Mouse (Mus musculus) brain, embryonic 14.5 days (tissue): ENCODE data around the gene Fam189a2. TPM values are rescaled to one million over a fixed set of nuclear protein-coding genes. Genes with fewer than 3 reads are reported as not detected.

ENCODE experiments used
- DNase-seq: peaks from one replicate; pipeline ENCODE4 v3.0.0-alpha.2; 2011; ENCODE audit warnings: low read depth
- CTCF ChIP-seq: fragments of 200-500 bp; IDR thresholded peaks from 2 replicates; pipeline ENCODE4 v1.5.1; 2012; ENCODE audit warnings: inconsistent platforms, mild to moderate bottlenecking, moderate library complexity, borderline replicate concordance; ENCODE audit not compliant: insufficient read depth, insufficient read length; ENCODE audit errors: extremely low read depth
- POLR2A ChIP-seq: fragments of 200-500 bp; IDR thresholded peaks from 2 replicates; pipeline ENCODE4 v1.6.1; 2012; ENCODE audit warnings: mild to moderate bottlenecking, inconsistent platforms, borderline replicate concordance; ENCODE audit not compliant: poor library complexity, insufficient read depth, insufficient read length, severe bottlenecking; ENCODE audit errors: extremely low read depth
- polyA plus RNA-seq: library from polyadenylated mRNA; depleted of rRNA; stranded (reverse); fragments of >200 nt; gene quantifications from 2 replicates; pipeline ENCODE4 v1.2.3, GENCODE M21; 2012; rRNA removed

Gene Fam189a2
- 10.7 and 15.8 TPM in 2 replicates for polyA plus RNA-seq

DNA sequence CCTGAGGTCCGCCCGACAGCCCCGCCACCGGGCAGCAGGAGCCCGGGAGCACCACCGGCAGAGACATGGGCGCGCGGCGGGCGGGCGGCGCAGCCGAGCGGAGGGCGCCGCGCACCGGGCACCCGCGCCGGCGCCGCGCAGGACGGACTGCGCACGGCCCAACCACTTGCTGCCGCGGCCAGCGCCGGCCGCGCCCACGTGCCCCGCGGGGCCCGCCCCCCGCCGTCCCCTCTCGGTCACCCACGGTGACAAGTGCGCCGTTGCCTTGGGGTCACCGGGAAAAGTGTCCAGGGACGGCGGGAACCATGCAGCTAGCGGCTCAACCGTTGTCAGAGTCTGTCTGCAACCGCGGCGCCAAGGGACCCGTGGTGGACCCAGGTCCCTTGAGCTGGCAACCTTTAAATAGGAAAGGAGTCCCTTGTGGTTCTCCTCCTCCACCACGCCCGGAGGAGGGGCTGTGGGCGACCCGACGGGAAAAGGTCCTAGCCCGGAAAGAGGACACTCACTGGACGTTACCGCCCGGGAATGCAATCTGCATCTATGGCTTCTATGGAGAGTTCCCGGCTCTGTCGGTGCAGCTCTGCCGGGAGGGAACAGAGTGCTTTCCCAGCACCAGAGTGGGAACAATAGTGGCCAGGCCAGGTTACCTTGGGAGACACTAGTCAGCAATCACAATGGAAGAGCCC, at the start of gene Fam189a2:
Gene Fam189a2, minus strand, starts transcription at position 149 of the 686 bp plus-strand sequence.
- TF ChIP-seq CTCF, result no peak
- no peak for TF ChIP-seq POLR2A
- peak; percentile 58 for DNase-seq

DNA sequence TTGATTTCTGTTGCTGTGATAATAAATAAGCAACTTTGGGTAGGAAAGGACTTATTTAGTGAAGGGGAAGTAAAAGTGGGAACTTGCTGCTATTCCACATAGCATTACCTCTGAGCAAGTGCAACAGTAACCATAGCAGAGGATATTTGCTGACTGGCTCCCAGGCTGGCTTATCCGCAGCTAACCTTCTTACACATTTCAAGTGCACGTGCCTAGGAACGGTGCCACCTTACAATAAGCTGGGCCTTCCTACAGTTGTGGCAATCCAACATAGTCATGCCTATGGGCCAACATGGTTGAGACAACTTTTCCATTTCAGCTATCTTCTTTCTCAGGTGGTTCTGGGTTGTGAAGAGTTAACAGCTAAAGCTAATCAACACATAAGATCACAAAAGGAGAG, 46.8 kb upstream of the Fam189a2 start:
- no peak for DNase-seq
- TF ChIP-seq CTCF (no peak), POLR2A (no peak)

DNA sequence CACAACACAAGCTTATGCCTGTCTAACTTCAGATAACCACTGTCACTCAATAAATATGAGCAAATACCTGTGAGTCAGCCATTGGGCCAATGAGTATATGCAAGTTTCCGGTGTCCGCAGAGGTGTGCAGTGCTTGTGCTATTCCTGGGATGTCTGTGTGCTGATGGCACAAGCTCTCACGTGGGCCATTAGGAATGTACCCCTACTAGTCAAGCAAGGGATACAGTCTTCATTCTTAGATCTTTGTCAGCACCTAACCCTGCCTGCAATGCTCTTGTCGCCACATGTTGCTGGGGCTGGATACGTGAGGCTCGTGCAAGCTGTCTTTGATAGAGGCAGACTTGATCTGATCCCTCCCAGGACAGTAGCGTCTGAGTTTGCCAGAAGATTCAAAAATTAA, 45.7 kb upstream of the Fam189a2 start:
- TF ChIP-seq POLR2A, result no peak
- TF ChIP-seq CTCF, result no peak
- DNase-seq, result no peak

DNA sequence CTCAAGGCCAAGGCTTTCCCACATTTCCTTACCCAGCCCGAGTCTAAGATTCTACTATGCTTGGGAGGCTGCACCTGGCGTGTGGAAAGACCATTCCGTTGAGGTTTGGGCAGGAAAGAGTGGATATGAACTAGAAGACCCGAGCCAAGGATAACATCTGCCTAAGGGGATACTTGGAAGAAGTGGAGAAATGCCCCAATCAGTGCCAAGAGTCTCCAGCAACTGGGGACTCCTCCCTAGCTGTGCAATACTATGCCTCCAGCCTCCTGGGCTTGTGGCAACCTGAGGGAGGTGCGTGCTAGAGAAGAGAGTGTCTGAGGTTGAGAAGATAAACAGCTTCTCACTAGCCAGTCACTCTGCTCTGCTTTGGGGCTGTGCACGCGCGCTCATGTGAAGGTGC, 45.1 kb upstream of the Fam189a2 start:
- TF ChIP-seq POLR2A, result no peak
- TF ChIP-seq CTCF, result no peak
- DNase-seq, result no peak

DNA sequence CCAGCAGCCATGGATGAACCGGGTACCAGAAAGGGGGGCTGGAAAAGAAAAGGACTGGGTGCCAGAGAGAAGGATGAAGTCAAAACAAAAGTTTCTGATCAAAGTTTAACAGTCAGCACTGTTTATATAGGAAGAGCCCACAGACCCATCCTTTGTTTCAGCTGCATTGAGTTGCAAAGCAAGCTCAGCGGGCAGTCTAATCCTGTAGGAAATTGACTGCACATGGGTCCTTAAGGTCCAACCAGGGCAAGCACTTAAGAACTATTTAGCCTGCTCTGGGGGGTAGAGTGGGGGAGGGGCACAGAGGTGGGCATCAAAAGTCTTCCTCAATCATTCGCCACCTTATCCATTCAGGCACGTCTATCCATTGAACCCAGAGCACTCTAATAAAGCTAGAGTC, 42.3 kb upstream of the Fam189a2 start:
- TF ChIP-seq CTCF, result no peak
- TF ChIP-seq POLR2A, result no peak
- no peak for DNase-seq

DNA sequence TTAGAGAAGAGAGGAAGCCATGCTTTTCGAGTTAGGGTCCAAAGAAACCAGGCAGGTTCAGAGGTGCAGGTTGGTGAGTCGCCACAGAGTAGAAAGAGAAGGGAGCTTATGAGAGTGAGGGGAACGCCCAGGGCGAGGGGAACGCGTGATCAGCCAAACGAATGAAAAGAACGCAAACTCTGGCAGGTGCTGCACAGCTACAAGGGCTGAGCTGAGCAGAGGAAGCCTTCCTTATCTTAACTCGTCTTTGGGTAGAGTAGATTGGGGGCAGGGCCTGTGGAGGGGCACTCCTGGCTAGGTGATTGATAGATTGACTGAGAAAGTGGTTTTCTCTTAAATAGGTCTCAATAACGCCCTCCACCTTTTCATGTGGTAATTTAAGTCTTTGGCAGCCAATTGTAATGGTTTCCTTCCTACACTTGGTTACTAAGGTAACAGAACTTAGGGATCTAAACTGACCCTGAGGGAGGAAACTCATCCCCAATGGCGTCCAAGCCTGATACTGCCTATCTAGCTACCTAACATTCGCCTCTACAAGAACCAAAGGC, 33.6 kb upstream of the Fam189a2 start:
- DNase-seq, result no peak
- no peak for TF ChIP-seq CTCF
- TF ChIP-seq POLR2A, result no peak

DNA sequence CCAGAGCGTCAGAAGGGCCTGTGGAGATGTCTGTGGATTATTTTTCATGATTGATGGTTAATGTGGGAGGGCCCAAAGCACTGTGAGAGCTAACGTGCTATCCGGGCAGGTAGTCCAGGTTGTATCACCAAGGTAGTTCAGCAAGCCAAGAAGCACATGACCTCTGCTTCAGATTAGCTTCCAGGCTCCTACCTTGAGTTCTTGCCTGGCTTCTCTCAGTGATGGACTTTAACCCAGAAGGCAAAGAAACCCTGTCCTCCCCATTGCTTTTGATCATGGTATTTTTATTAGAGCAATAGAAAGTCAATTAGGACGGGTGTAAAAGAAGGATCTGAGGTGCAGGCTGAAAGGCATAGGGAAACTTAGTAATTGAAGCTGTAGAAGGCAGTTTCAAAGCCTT, 32.8 kb upstream of the Fam189a2 start:
- no peak for TF ChIP-seq POLR2A
- no peak for TF ChIP-seq CTCF
- no peak for DNase-seq

DNA sequence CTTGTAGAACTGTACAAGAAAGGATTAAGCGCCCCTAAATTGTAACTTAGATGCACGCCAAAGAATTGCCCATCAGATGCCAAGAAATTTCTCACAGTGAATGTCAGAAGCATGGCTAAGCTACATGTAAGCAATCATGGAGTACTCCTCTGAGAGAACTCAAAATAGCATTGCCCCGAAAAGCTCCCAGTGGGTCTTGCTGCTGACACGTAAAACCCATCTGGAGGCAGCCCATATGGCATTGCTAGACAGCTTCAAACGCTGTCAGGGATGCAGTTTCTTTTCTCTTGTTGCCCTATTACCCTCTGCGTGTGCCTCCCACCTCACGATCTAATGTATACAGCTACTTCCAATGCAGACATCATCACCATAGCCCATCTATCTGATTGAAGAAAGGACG, 28.0 kb upstream of the Fam189a2 start:
- TF ChIP-seq CTCF (no peak), POLR2A (no peak)
- peak; percentile 51 for DNase-seq

DNA sequence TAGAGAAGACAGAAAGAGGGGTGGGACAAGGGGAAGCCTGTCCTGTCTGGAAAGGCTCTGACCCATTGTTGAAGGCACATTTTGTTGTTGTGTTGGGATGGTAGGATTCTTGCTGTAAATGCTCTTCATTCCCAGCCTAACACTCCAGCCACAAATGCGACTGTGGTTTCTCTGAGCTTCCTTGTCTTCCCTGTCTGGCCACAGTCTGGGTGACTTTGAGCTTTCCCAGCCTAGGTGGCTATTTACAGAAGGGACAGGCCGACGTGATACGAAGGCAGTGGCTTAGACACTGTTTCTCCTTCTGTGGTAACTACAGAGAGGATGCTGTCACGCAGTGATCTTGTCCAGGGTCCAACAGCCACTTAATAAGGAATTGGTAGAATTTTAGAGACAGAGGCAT, 27.2 kb upstream of the Fam189a2 start:
- no peak for DNase-seq
- no peak for TF ChIP-seq POLR2A
- TF ChIP-seq CTCF, result no peak

DNA sequence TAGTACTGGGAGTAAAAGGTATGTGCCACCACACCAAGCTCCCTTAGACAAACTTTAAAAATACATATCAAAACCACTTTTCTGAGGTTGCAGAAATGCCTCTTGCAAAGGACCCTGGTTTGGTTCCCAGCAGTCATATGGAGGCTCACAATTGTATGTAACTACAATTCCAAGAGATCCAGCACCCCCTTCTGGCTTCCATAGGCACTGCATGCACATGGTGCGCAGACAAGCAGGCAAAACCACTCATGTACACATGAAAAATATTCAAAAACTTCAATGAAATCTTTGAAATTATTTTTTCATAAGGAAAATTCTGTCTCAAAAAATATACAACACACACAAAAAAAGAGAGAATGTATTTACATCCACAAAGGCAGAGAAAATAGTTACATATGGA, 26.1 kb upstream of the Fam189a2 start:
- DNase-seq, result no peak

DNA sequence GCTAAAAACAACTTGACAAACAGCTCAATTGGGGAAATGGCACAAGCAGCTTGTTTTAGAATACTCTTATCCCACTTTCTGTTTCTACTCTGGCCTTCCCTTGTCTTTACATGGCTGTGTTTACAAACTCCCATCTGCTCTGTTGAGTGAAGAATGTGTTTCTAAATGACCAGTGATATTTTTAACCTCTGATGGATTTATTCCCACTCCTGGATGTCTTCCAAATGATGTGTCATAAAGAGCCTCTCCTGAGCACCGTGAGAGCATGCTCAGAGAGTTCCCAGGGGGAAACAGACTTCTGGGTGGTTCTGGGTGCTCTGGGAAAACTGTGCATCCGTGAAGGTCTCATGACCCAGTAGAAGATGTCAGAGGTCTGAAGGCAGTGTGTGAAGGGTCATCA, 24.1 kb upstream of the Fam189a2 start:
- TF ChIP-seq CTCF (no peak), POLR2A (no peak)
- peak; percentile 9 for DNase-seq

More for the DNA sequence above, 26.1 kb upstream of the Fam189a2 start:
- TF ChIP-seq CTCF (peak; percentile 4; the same call in 1 of the 2 replicates), POLR2A (no peak)

DNA sequence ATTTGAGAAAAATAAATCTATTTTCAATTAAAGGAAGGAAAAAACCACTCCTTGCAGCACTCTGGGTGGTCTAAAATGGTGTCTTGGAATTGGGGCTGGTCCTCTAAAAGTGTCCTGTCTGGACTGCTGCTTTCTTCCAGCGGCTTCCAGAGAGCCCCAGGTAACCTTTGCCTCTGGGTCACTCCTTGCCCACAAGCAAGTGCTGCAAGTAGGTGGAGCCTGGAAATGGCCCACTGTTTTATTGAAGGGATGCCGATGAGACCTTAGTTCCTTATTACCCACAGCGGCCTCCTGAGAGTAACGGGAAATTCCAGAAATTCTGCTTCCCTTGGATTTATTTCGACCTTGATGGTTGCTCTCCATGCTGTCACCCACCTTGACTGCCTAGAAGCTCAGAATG, 23.4 kb upstream of the Fam189a2 start:
- DNase-seq, result no peak
- TF ChIP-seq POLR2A (no peak), CTCF (no peak)

DNA sequence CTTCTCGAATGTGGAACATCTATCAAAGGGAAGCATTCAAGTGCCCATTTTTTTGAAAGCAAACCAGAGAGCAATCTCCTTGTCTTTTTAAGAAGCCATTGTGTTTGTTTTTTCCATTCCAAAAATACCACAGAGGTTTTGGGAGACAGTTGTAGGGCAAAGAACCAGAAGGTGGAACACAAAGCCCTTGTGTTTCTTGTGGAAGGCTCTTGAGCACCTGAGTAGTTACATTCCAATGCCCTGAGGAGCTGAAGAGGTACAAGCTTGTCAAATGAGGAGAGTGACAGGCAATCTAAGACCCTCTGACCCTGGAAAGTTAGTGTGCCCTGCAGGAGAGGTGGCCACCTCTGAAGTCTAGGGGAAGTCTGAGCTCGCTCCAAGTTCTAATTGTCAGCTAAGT, 19.7 kb upstream of the Fam189a2 start:
- DNase-seq, result no peak

DNA sequence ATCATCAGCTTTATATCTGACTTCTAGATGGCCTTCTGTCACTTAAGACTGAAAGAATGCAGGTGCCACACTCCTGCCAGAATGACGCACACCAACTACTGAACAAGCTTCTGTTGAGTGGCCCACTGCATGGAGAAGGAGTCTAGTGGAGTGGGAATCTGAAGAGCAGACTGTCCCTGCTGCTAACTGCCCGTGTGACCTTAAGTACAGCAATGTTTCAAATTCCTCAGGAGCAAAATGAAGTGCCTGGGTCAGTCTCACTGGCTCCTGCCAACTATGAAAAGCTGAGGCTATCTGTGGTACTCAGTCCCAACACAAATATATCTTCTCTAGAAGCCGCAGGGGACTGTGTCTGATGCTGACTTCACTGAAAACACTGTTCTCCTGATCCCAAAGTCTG, 18.5 kb upstream of the Fam189a2 start:
- DNase-seq, result no peak
- TF ChIP-seq POLR2A, result no peak
- no peak for TF ChIP-seq CTCF

More for the DNA sequence above, 19.7 kb upstream of the Fam189a2 start:
- TF ChIP-seq POLR2A (no peak), CTCF (no peak)
